Mouse (Mus musculus): ENCODE measurements around the gene Fhl1. TPM values are rescaled to one million over a fixed set of nuclear protein-coding genes. Genes with fewer than 3 reads are reported as not detected.

The Fhl1 gene
- polyA plus RNA-seq, 1 experiment: 63.3 TPM

DNA sequence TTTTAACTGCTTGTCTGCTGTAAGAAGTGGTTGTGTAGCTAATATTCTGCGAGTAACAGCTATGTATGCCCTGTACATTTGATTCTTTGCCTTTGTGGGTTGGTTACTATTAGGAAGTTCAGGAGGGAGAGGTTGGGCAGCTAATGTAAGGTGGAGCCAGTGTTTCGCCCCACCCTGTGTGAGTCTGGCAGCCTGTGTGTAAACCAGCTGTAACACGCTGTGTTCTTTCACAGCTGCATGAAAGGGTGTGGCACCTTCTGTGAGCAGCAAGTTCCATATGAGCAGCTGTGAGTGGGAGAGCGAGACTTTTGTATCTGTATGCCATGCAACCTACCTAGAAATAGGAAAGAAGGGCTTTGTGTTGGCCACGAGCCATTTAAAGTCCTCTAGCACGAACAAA, 20.6 kb downstream of the Fhl1 start:
- Histone ChIP-seq H3K4me1 (ENCODE audit: control insufficient read depth, insufficient read depth, insufficient read length, low read length) (no peaks in the 10 kb centered on the region), H3K4me3 (ENCODE audit: low read depth, low read length) (no peak overlapping the region), H3K27me3 (ENCODE audit: control insufficient read depth, insufficient read depth, low read length) (no peaks in the 10 kb centered on the region), H3K27ac (ENCODE audit: insufficient read depth, low read depth, low read length) (no peak overlapping the region), H3K36me3 (ENCODE audit: control insufficient read depth, insufficient read depth, low read length) (no peaks in the 10 kb centered on the region)
- TF ChIP-seq POLR2A (IDR thresholded peaks at IDR 0.05; ENCODE audit: low read depth, low read length): no peak
- TF ChIP-seq CTCF (IDR thresholded peaks at IDR 0.05; ENCODE audit: extremely low read depth, insufficient read length, insufficient replicate concordance, low read depth, low read length): no peak
- 38% methylated on average over 6 of the region's 6 CpGs for WGBS

GRCm38 (mm10) chrX:56753317-56754289, 22.0 kb downstream of the Fhl1 start:
- TF ChIP-seq POLR2A (IDR thresholded peaks at IDR 0.05; ENCODE audit: low read depth, low read length) (no peak), CTCF (IDR thresholded peaks at IDR 0.05; ENCODE audit: extremely low read depth, insufficient read length, insufficient replicate concordance, low read depth, low read length) (no peak)

DNA sequence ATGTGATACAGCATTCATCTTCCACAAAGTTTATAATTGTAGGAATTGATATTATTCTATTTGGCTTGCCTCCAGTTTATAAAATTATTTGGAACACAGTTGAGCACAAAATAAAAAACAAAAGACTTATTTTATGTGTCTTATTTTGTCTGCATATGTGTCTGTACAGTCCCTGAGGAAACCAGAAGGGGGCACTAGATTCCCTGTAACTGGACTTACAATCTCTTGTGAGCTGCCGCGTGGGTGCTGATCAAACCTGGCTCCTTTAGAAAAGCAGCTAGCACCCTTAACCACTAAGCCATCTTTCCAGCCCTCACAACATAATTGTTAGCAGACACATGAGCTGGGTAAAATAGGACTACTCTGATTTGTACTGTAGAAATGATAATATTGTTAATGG, 24.1 kb downstream of the Fhl1 start:
- Histone ChIP-seq H3K27ac (ENCODE audit: insufficient read depth, low read depth, low read length) (no peak overlapping the region), H3K27me3 (ENCODE audit: control insufficient read depth, insufficient read depth, low read length) (no peaks in the 10 kb centered on the region), H3K4me1 (ENCODE audit: control insufficient read depth, insufficient read depth, insufficient read length, low read length) (no peaks in the 10 kb centered on the region), H3K36me3 (ENCODE audit: control insufficient read depth, insufficient read depth, low read length) (no peaks in the 10 kb centered on the region), H3K4me3 (ENCODE audit: low read depth, low read length) (no peak overlapping the region)
- WGBS: 3% methylated on average over 2 of the region's 2 CpGs
- TF ChIP-seq POLR2A (IDR thresholded peaks at IDR 0.05; ENCODE audit: low read depth, low read length) (no peak), CTCF (IDR thresholded peaks at IDR 0.05; ENCODE audit: extremely low read depth, insufficient read length, insufficient replicate concordance, low read depth, low read length) (peak; percentile 27; the same call in 1 of the 2 replicates)

More at GRCm38 (mm10) chrX:56753317-56754289, 22.0 kb downstream of the Fhl1 start:
- Histone ChIP-seq H3K4me3 (ENCODE audit: low read depth, low read length) (no peak overlapping the region), H3K27ac (ENCODE audit: insufficient read depth, low read depth, low read length) (no peak overlapping the region), H3K36me3 (ENCODE audit: control insufficient read depth, insufficient read depth, low read length) (no peaks in the 10 kb centered on the region), H3K4me1 (ENCODE audit: control insufficient read depth, insufficient read depth, insufficient read length, low read length) (no peaks in the 10 kb centered on the region), H3K27me3 (ENCODE audit: control insufficient read depth, insufficient read depth, low read length) (no peaks in the 10 kb centered on the region)
- WGBS: 65% methylated on average over 8 of the region's 8 CpGs

DNA sequence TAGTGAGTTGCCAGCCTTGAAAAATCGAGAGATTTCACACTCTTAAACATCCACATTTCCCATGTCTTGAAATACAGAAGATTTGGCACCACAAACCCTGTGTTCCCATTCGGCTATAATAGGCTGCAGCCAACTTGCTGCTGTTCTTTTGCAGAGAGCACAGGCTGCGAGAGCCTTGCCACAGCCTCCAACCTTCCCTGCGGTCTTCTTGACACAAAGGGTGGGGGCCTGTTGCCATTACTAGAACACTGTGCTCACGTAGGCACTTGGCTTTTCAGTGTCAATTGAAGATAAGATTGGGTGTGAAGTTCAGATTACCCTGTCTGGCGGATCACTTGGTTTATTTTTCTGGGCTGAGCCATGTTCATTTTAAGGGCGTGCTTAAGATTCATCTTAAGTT, 24.8 kb downstream of the Fhl1 start:
- no peaks in the 10 kb centered on the region for H3K36me3 ChIP-seq (ENCODE audit: control insufficient read depth, insufficient read depth, low read length)
- H3K4me3 ChIP-seq (ENCODE audit: low read depth, low read length): no peak overlapping the region
- no peak for TF ChIP-seq POLR2A (IDR thresholded peaks at IDR 0.05; ENCODE audit: low read depth, low read length)
- TF ChIP-seq CTCF (IDR thresholded peaks at IDR 0.05; ENCODE audit: extremely low read depth, insufficient read length, insufficient replicate concordance, low read depth, low read length): no peak
- no peaks in the 10 kb centered on the region for H3K4me1 ChIP-seq (ENCODE audit: control insufficient read depth, insufficient read depth, insufficient read length, low read length)
- WGBS: 37% methylated on average over 7 of the region's 7 CpGs
- H3K27ac ChIP-seq (ENCODE audit: insufficient read depth, low read depth, low read length): no peak overlapping the region
- H3K27me3 ChIP-seq (ENCODE audit: control insufficient read depth, insufficient read depth, low read length): no peaks in the 10 kb centered on the region

DNA sequence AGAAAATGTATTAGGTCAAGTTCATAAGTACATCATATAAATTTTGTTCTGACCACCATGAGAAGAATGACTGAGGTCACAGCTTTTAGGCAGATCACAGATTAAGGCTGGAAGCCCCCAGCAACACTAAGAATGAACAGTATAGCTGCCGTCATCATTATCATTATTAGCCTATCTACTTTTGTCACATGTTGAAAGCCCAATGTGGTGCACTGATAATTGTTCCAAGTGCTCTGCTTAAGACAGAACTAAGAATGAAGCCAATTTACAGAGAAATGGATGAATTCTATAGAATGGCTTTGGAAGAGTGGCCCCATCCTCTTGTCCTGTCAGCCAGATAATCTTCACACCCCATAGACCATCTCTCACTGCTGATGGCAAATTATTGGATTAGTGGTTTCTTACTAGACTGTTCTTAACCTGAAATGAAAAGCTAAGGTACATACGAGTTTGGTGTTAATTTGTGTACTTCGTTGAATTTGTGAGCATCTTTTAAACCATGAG, 28.7 kb downstream of the Fhl1 start:
- Histone ChIP-seq H3K27ac (ENCODE audit: insufficient read depth, low read depth, low read length) (no peak overlapping the region), H3K4me3 (ENCODE audit: low read depth, low read length) (no peak overlapping the region), H3K4me1 (ENCODE audit: control insufficient read depth, insufficient read depth, insufficient read length, low read length) (no peaks in the 10 kb centered on the region), H3K36me3 (ENCODE audit: control insufficient read depth, insufficient read depth, low read length) (no peaks in the 10 kb centered on the region), H3K27me3 (ENCODE audit: control insufficient read depth, insufficient read depth, low read length) (no peaks in the 10 kb centered on the region)
- 90% methylated on average over 3 of the region's 3 CpGs for WGBS
- TF ChIP-seq POLR2A (IDR thresholded peaks at IDR 0.05; ENCODE audit: low read depth, low read length) (no peak), CTCF (IDR thresholded peaks at IDR 0.05; ENCODE audit: extremely low read depth, insufficient read length, insufficient replicate concordance, low read depth, low read length) (no peak)

GRCm38 (mm10) chrX:56769838-56770237, 38.3 kb downstream of the Fhl1 start:
- Histone ChIP-seq H3K4me3 (ENCODE audit: low read depth, low read length) (no peak overlapping the region), H3K27ac (ENCODE audit: insufficient read depth, low read depth, low read length) (peak overlapping the region; percentile 65), H3K27me3 (ENCODE audit: control insufficient read depth, insufficient read depth, low read length) (no peaks in the 10 kb centered on the region), H3K4me1 (ENCODE audit: control insufficient read depth, insufficient read depth, insufficient read length, low read length) (0 out of 2 replicates have a peak, but pooled peaks cover 4% of the 10 kb centered on the region), H3K36me3 (ENCODE audit: control insufficient read depth, insufficient read depth, low read length) (no peaks in the 10 kb centered on the region)
- no peak for TF ChIP-seq POLR2A (IDR thresholded peaks at IDR 0.05; ENCODE audit: low read depth, low read length)
- TF ChIP-seq CTCF (IDR thresholded peaks at IDR 0.05; ENCODE audit: extremely low read depth, insufficient read length, insufficient replicate concordance, low read depth, low read length): no peak

DNA sequence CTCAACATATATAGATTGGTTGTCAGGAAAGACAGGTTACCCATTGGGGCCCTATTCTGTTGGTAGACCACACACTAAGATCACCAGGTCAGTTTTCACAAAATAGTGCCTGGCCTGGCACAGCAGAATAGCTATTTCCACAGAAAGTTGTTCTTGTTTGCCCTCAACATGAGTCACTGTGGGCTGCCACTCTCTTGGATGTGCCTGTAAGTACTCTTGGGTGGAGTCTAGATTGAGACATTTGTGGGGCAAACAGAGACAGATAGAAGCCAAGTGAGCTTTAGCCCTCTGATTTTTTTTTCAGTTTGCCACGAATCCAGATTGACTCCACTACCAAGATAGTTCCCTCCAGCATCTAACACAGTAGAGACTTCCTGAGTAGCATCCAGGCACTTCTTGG, 40.2 kb downstream of the Fhl1 start:
- Histone ChIP-seq H3K27me3 (ENCODE audit: control insufficient read depth, insufficient read depth, low read length) (no peaks in the 10 kb centered on the region), H3K4me3 (ENCODE audit: low read depth, low read length) (no peak overlapping the region), H3K4me1 (ENCODE audit: control insufficient read depth, insufficient read depth, insufficient read length, low read length) (0 out of 2 replicates have a peak, but pooled peaks cover 4% of the 10 kb centered on the region), H3K36me3 (ENCODE audit: control insufficient read depth, insufficient read depth, low read length) (no peaks in the 10 kb centered on the region), H3K27ac (ENCODE audit: insufficient read depth, low read depth, low read length) (no peak overlapping the region)
- 23% methylated on average over 1 of the region's 1 CpGs for WGBS
- TF ChIP-seq CTCF (IDR thresholded peaks at IDR 0.05; ENCODE audit: extremely low read depth, insufficient read length, insufficient replicate concordance, low read depth, low read length) (no peak), POLR2A (IDR thresholded peaks at IDR 0.05; ENCODE audit: low read depth, low read length) (no peak)

Data from small intestine, adult 2 months (tissue).